Mouse (Mus musculus) embryonic facial prominence, embryonic 11.5 days (tissue): ENCODE data around the gene Ros1. TPM values are rescaled to one million over a fixed set of nuclear protein-coding genes. Genes with fewer than 3 reads are reported as not detected.

ENCODE experiments used
- ATAC-seq: fragments of 200-750 bp; cut with Nextera tagmentation; replicated peaks from 2 replicates; pipeline ENCODE4 v1.8.0; 2017; ENCODE audit warnings: low read depth; ENCODE audit not compliant: insufficient number of reproducible peaks, low FRiP score, low TSS enrichment
- DNase-seq: peaks from one replicate; pipeline ENCODE4 v3.0.0-alpha.2; 2015; ENCODE audit warnings: low spot score
- H3K27ac ChIP-seq: fragments of 300-500 bp; sonication (generic); replicated peaks from 2 replicates; pipeline ENCODE4 v1.5.1; 2014; ENCODE audit warnings: mild to moderate bottlenecking, low read depth, low read length, control low read depth
- H3K27me3 ChIP-seq: fragments of 300-500 bp; sonication (generic); 2 replicates; pipeline ENCODE4 v1.6.1; 2014; ENCODE audit warnings: mild to moderate bottlenecking, low read length, moderate library complexity, mixed read lengths; ENCODE audit not compliant: control insufficient read depth, insufficient read depth
- H3K36me3 ChIP-seq: fragments of 300-500 bp; sonication (generic); replicated peaks from 2 replicates; pipeline ENCODE4 v1.6.1; 2014; ENCODE audit warnings: low read depth, mild to moderate bottlenecking, low read length, moderate library complexity, mixed read lengths; ENCODE audit not compliant: control insufficient read depth, insufficient read depth
- H3K4me1 ChIP-seq: fragments of 300-500 bp; sonication (generic); 2 replicates; pipeline ENCODE4 v1.6.1; 2014; ENCODE audit warnings: low read length, mixed read lengths; ENCODE audit not compliant: control insufficient read depth, insufficient read depth
- H3K4me2 ChIP-seq: fragments of 300-500 bp; sonication (generic); 2 replicates; pipeline ENCODE4 v1.6.1; 2014; ENCODE audit warnings: low read depth, mild to moderate bottlenecking, control low read depth, low read length, moderate library complexity
- H3K4me3 ChIP-seq: fragments of 300-500 bp; sonication (generic); 2 replicates; pipeline ENCODE4 v1.5.1; 2014; ENCODE audit warnings: low read depth, low read length, control low read depth
- H3K9ac ChIP-seq: fragments of 300-500 bp; sonication (generic); replicated peaks from 2 replicates; pipeline ENCODE4 v1.6.1; 2014; ENCODE audit warnings: mild to moderate bottlenecking, control low read depth, low read length
- H3K9me3 ChIP-seq: fragments of 300-500 bp; sonication (generic); replicated peaks from 2 replicates; pipeline ENCODE4 v1.6.1; 2016; ENCODE audit warnings: mild to moderate bottlenecking, low read length, inconsistent platforms, mixed read lengths; ENCODE audit not compliant: control insufficient read depth
- WGBS: fragments of 180-500 bp; shearing (Covaris S2); extraction: QIAGEN DNeasy Blood & Tissue Kit; methylation state at CpG from one replicate; pipeline ENCODE4 v1.1.7; 2014; 5-methylcytosine and 5-hydroxymethylcytosine counted together
- polyA plus RNA-seq: library from polyadenylated mRNA; unstranded; fragments of >200 nt; fragmentation: Nextera tagmentation; extraction: Ambion mirVana; gene quantifications from 2 replicates; pipeline ENCODE4 v1.2.1, GENCODE M21; 2014

Gene Ros1
- polyA plus RNA-seq, 1 experiment from 2014 or later, result not detected

GRCm38 (mm10) chr10:52232196-52233176, 37.4 kb upstream of the Ros1 start:
- H3K9me3 ChIP-seq, result no peaks in the 10 kb centered on the region
- peak overlapping the region; percentile 80 for H3K4me3 ChIP-seq
- 16% methylated on average over 21 of the region's 21 CpGs for WGBS
- H3K4me1 ChIP-seq, result no peaks in the 10 kb centered on the region
- no peaks in the 10 kb centered on the region for H3K27me3 ChIP-seq
- no peak overlapping the region for H3K27ac ChIP-seq
- no peaks in the 10 kb centered on the region for H3K36me3 ChIP-seq
- peak overlapping the region; percentile 70 for H3K4me2 ChIP-seq
- H3K9ac ChIP-seq, result no peak overlapping the region
- DNase-seq (peak; percentile 63), ATAC-seq (peak; percentile 58)

- Histone ChIP-seq H3K36me3 (no peaks in the 10 kb centered on the region), H3K9me3 (no peaks in the 10 kb centered on the region), H3K27me3 (no peaks in the 10 kb centered on the region), H3K4me1 (no peaks in the 10 kb centered on the region), H3K4me3 (no peak overlapping the region), H3K9ac (no peak overlapping the region), H3K4me2 (no peak overlapping the region), H3K27ac (no peak overlapping the region)
- ATAC-seq (no peak), DNase-seq (peak; percentile 43)
- WGBS, result 65% methylated on average over 3 of the region's 3 CpGs
These were observed 24.6 kb upstream of the Ros1 start for GRCm38 (mm10) chr10:52219600-52219999.

GRCm38 (mm10) chr10:52217564-52217934, 22.5 kb upstream of the Ros1 start:
- DNase-seq, result no peak

GRCm38 (mm10) chr10:52216797-52217563, 21.9 kb upstream of the Ros1 start:
- 25% methylated on average over 7 of the region's 7 CpGs for WGBS
- H3K4me2 ChIP-seq, result no peak overlapping the region
- no peak overlapping the region for H3K9ac ChIP-seq
- ATAC-seq (no peak), DNase-seq (peak; percentile 70)
- no peaks in the 10 kb centered on the region for H3K4me1 ChIP-seq
- H3K27ac ChIP-seq, result no peak overlapping the region
- H3K9me3 ChIP-seq, result no peaks in the 10 kb centered on the region
- no peak overlapping the region for H3K4me3 ChIP-seq
- no peaks in the 10 kb centered on the region for H3K27me3 ChIP-seq
- H3K36me3 ChIP-seq, result no peaks in the 10 kb centered on the region

More at GRCm38 (mm10) chr10:52217564-52217934, 22.5 kb upstream of the Ros1 start:
- Histone ChIP-seq H3K4me1 (no peaks in the 10 kb centered on the region), H3K4me2 (no peak overlapping the region), H3K27ac (no peak overlapping the region), H3K9ac (no peak overlapping the region), H3K4me3 (no peak overlapping the region), H3K9me3 (no peaks in the 10 kb centered on the region), H3K36me3 (no peaks in the 10 kb centered on the region), H3K27me3 (no peaks in the 10 kb centered on the region)
- WGBS, result 60% methylated on average over 7 of the region's 7 CpGs
- ATAC-seq, result 0 out of 2 replicates have a peak, but pooled peaks have one; percentile 23

GRCm38 (mm10) chr10:52215267-52215818, 20.3 kb upstream of the Ros1 start:
- no peak for ATAC-seq
- 71% methylated on average over 2 of the region's 2 CpGs for WGBS
- DNase-seq, result no peak
- H3K4me1 ChIP-seq, result no peaks in the 10 kb centered on the region
- H3K9ac ChIP-seq, result no peak overlapping the region
- no peak overlapping the region for H3K4me2 ChIP-seq
- no peaks in the 10 kb centered on the region for H3K27me3 ChIP-seq
- no peaks in the 10 kb centered on the region for H3K9me3 ChIP-seq
- no peak overlapping the region for H3K4me3 ChIP-seq
- H3K27ac ChIP-seq, result no peak overlapping the region
- no peaks in the 10 kb centered on the region for H3K36me3 ChIP-seq

- Histone ChIP-seq H3K36me3 (no peaks in the 10 kb centered on the region), H3K4me3 (no peak overlapping the region), H3K9ac (no peak overlapping the region), H3K9me3 (no peaks in the 10 kb centered on the region), H3K4me1 (no peaks in the 10 kb centered on the region), H3K4me2 (no peak overlapping the region), H3K27ac (no peak overlapping the region), H3K27me3 (no peaks in the 10 kb centered on the region)
- WGBS, result 94% methylated on average over 2 of the region's 2 CpGs
- DNase-seq, result no peak
- ATAC-seq, result no peak
These were observed 9.0 kb upstream of the Ros1 start for GRCm38 (mm10) chr10:52204006-52204405.

GRCm38 (mm10) chr10:52185900-52186299, 9.1 kb downstream of the Ros1 start:
- Histone ChIP-seq H3K9ac (no peak overlapping the region), H3K36me3 (no peaks in the 10 kb centered on the region), H3K27ac (no peak overlapping the region), H3K4me2 (no peak overlapping the region), H3K9me3 (no peaks in the 10 kb centered on the region), H3K4me1 (no peaks in the 10 kb centered on the region), H3K27me3 (no peaks in the 10 kb centered on the region), H3K4me3 (no peak overlapping the region)
- ATAC-seq (no peak), DNase-seq (no peak)
- WGBS, result 76% methylated on average over 4 of the region's 4 CpGs
